Mouse (Mus musculus): Measurements from ENCODE around the gene Zfp511. TPM values are rescaled to one million over a fixed set of nuclear protein-coding genes. Genes with fewer than 3 reads are reported as not detected.

Zfp511 gene
- polyA plus RNA-seq, 1 experiment from 2014 or later: 52.5 TPM

- no peak for ATAC-seq
- no peak overlapping the region for H3K4me2 ChIP-seq (ENCODE audit: low read length)
- 76% methylated on average over 6 of the region's 6 CpGs for WGBS
These were observed 41.5 kb downstream of the Zfp511 start for GRCm38 (mm10) chr7:140077698-140078097.

GRCm38 (mm10) chr7:140078711-140079110, 42.5 kb downstream of the Zfp511 start:
- Histone ChIP-seq H3K27ac (ENCODE audit: low read depth, low read length) (no peak overlapping the region), H3K27me3 (replicated peaks; ENCODE audit: control insufficient read depth, insufficient read depth, low read length) (peaks cover 9% of the 10 kb centered on the region; the same call in 1 of the 2 replicates), H3K4me2 (ENCODE audit: low read length) (no peak overlapping the region), H3K36me3 (ENCODE audit: control insufficient read depth, insufficient read depth, low read length) (no peaks in the 10 kb centered on the region), H3K4me1 (ENCODE audit: control insufficient read depth, insufficient read depth, low read length) (peaks cover 24% of the 10 kb centered on the region), H3K9me3 (replicated peaks; ENCODE audit: control insufficient read depth, low read length) (no peaks in the 10 kb centered on the region), H3K9ac (ENCODE audit: low read length) (no peak overlapping the region), H3K4me3 (ENCODE audit: low read depth, low read length) (no peak overlapping the region)
- 5% methylated on average over 5 of the region's 5 CpGs for WGBS
- peak; percentile 90 for DNase-seq (ENCODE audit: low spot score)
- ATAC-seq: no peak

More at GRCm38 (mm10) chr7:140077698-140078097, 41.5 kb downstream of the Zfp511 start:
- Histone ChIP-seq H3K9me3 (replicated peaks; ENCODE audit: control insufficient read depth, low read length) (no peaks in the 10 kb centered on the region), H3K4me3 (ENCODE audit: low read depth, low read length) (no peak overlapping the region), H3K36me3 (ENCODE audit: control insufficient read depth, insufficient read depth, low read length) (no peaks in the 10 kb centered on the region), H3K27me3 (replicated peaks; ENCODE audit: control insufficient read depth, insufficient read depth, low read length) (peaks cover 13% of the 10 kb centered on the region; the same call in 1 of the 2 replicates), H3K4me1 (ENCODE audit: control insufficient read depth, insufficient read depth, low read length) (peaks cover 24% of the 10 kb centered on the region), H3K27ac (ENCODE audit: low read depth, low read length) (no peak overlapping the region), H3K9ac (ENCODE audit: low read length) (no peak overlapping the region)
- DNase-seq (ENCODE audit: low spot score): no peak

- Histone ChIP-seq H3K27ac (ENCODE audit: low read depth, low read length) (peak overlapping the region; percentile 85), H3K9me3 (replicated peaks; ENCODE audit: control insufficient read depth, low read length) (no peaks in the 10 kb centered on the region), H3K4me2 (ENCODE audit: low read length) (peak overlapping the region; percentile 70), H3K4me1 (ENCODE audit: control insufficient read depth, insufficient read depth, low read length) (peaks cover 24% of the 10 kb centered on the region), H3K36me3 (ENCODE audit: control insufficient read depth, insufficient read depth, low read length) (no peaks in the 10 kb centered on the region), H3K27me3 (replicated peaks; ENCODE audit: control insufficient read depth, insufficient read depth, low read length) (peaks cover 9% of the 10 kb centered on the region; the same call in 1 of the 2 replicates), H3K9ac (ENCODE audit: low read length) (peak overlapping the region; percentile 69), H3K4me3 (ENCODE audit: low read depth, low read length) (peak overlapping the region; percentile 38)
- ATAC-seq (peak; percentile 78), DNase-seq (ENCODE audit: low spot score) (peak; percentile 97)
- 3% methylated on average over 24 of the region's 24 CpGs for WGBS
These were observed 44.4 kb downstream of the Zfp511 start for GRCm38 (mm10) chr7:140080503-140081156.

- ATAC-seq (peak; percentile 10; the same call in 1 of the 2 replicates), DNase-seq (ENCODE audit: low spot score) (peak; percentile 15)
- 14% methylated on average over 20 of the region's 20 CpGs for WGBS
These were observed 45.4 kb downstream of the Zfp511 start for GRCm38 (mm10) chr7:140081408-140082241.

GRCm38 (mm10) chr7:140082242-140082678, 46.1 kb downstream of the Zfp511 start, which contains the start of gene Caly:
Caly (minus strand) TSS chr7:140082548.
- H3K36me3 ChIP-seq (ENCODE audit: control insufficient read depth, insufficient read depth, low read length): no peaks in the 10 kb centered on the region
- peak within 1 kb of the TSS; percentile 85 for H3K27ac ChIP-seq (ENCODE audit: low read depth, low read length)
- WGBS: 3% methylated on average over 18 of the region's 18 CpGs
- no peaks in the 10 kb centered on the region for H3K9me3 ChIP-seq (replicated peaks; ENCODE audit: control insufficient read depth, low read length)
- peak within 1 kb of the TSS; percentile 69 for H3K9ac ChIP-seq (ENCODE audit: low read length)
- peaks cover 24% of the 10 kb centered on the region for H3K4me1 ChIP-seq (ENCODE audit: control insufficient read depth, insufficient read depth, low read length)
- peaks cover 9% of the 10 kb centered on the region; the same call in 1 of the 2 replicates for H3K27me3 ChIP-seq (replicated peaks; ENCODE audit: control insufficient read depth, insufficient read depth, low read length)
- peak; percentile 85 for ATAC-seq
- peak within 1 kb of the TSS; percentile 70 for H3K4me2 ChIP-seq (ENCODE audit: low read length)
- peak within 1 kb of the TSS; percentile 38 for H3K4me3 ChIP-seq (ENCODE audit: low read depth, low read length)
- peak; percentile 94 for DNase-seq (ENCODE audit: low spot score)

More at GRCm38 (mm10) chr7:140081408-140082241, 45.4 kb downstream of the Zfp511 start:
- Histone ChIP-seq H3K4me3 (ENCODE audit: low read depth, low read length) (peak overlapping the region; percentile 38), H3K36me3 (ENCODE audit: control insufficient read depth, insufficient read depth, low read length) (no peaks in the 10 kb centered on the region), H3K4me1 (ENCODE audit: control insufficient read depth, insufficient read depth, low read length) (peaks cover 24% of the 10 kb centered on the region), H3K9ac (ENCODE audit: low read length) (peak overlapping the region; percentile 69), H3K27ac (ENCODE audit: low read depth, low read length) (peak overlapping the region; percentile 85), H3K4me2 (ENCODE audit: low read length) (peak overlapping the region; percentile 70), H3K9me3 (replicated peaks; ENCODE audit: control insufficient read depth, low read length) (no peaks in the 10 kb centered on the region), H3K27me3 (replicated peaks; ENCODE audit: control insufficient read depth, insufficient read depth, low read length) (peaks cover 9% of the 10 kb centered on the region; the same call in 1 of the 2 replicates)

Small RNA genes within 50 kb of the gene (microRNA-seq; reads per million reads assigned to microRNA genes)
- 0.79 reads per million for gene Mir7062

Other genes starting within 250 kb of the Zfp511 start
- gene Adgra1, start 202.2 kb upstream of the Zfp511 start, polyA plus RNA-seq (2014; fragmentation: Nextera tagmentation; extraction: Ambion mirVana): 7.4 and 8.1 TPM in 2 replicates
- 7.0 and 8.7 TPM in 2 replicates for gene Kndc1, start 141.7 kb upstream of the Zfp511 start, polyA plus RNA-seq (2014; fragmentation: Nextera tagmentation; extraction: Ambion mirVana)
- gene Utf1, start 92.6 kb upstream of the Zfp511 start, polyA plus RNA-seq (2014; fragmentation: Nextera tagmentation; extraction: Ambion mirVana): not detected in 2 replicates
- 0.51 and 0.86 TPM in 2 replicates for gene 6430531B16Rik, start 57.6 kb upstream of the Zfp511 start, polyA plus RNA-seq (2014; fragmentation: Nextera tagmentation; extraction: Ambion mirVana)
- 1.3 and 2.1 TPM in 2 replicates for gene Adam8, start 43.8 kb upstream of the Zfp511 start, polyA plus RNA-seq (2014; fragmentation: Nextera tagmentation; extraction: Ambion mirVana)
- 64.3 and 67.7 TPM in 2 replicates for gene Tubgcp2, start 278 bp downstream of the Zfp511 start, polyA plus RNA-seq (2014; fragmentation: Nextera tagmentation; extraction: Ambion mirVana)
- gene Msx3, start 12.7 kb downstream of the Zfp511 start, polyA plus RNA-seq (2014; fragmentation: Nextera tagmentation; extraction: Ambion mirVana): 0.93 and 1.2 TPM in 2 replicates
- gene Caly, start 46.2 kb downstream of the Zfp511 start, polyA plus RNA-seq (2014; fragmentation: Nextera tagmentation; extraction: Ambion mirVana): 114 and 141 TPM in 2 replicates
- gene Prap1, start 57.0 kb downstream of the Zfp511 start, polyA plus RNA-seq (2014; fragmentation: Nextera tagmentation; extraction: Ambion mirVana): not detected in 2 replicates
- 19.7 and 23.9 TPM in 2 replicates for gene Fuom, start 66.0 kb downstream of the Zfp511 start, polyA plus RNA-seq (2014; fragmentation: Nextera tagmentation; extraction: Ambion mirVana)
- 7.2 and 8.8 TPM in 2 replicates for gene Paox, start 79.4 kb downstream of the Zfp511 start, polyA plus RNA-seq (2014; fragmentation: Nextera tagmentation; extraction: Ambion mirVana)
- gene Echs1, start 80.1 kb downstream of the Zfp511 start, polyA plus RNA-seq (2014; fragmentation: Nextera tagmentation; extraction: Ambion mirVana): 138 and 154 TPM in 2 replicates
- 40.7 and 42.9 TPM in 2 replicates for gene Mtg1, start 101.2 kb downstream of the Zfp511 start, polyA plus RNA-seq (2014; fragmentation: Nextera tagmentation; extraction: Ambion mirVana)
- gene Sprn, start 118.5 kb downstream of the Zfp511 start, polyA plus RNA-seq (2014; fragmentation: Nextera tagmentation; extraction: Ambion mirVana): 7.9 and 9.7 TPM in 2 replicates
- not detected in 2 replicates for gene Olfr522, start 128.4 kb downstream of the Zfp511 start, polyA plus RNA-seq (2014; fragmentation: Nextera tagmentation; extraction: Ambion mirVana)
- gene Olfr523, start 136.8 kb downstream of the Zfp511 start, polyA plus RNA-seq (2014; fragmentation: Nextera tagmentation; extraction: Ambion mirVana): not detected in 2 replicates
- not detected in 2 replicates for gene Olfr524, start 169.6 kb downstream of the Zfp511 start, polyA plus RNA-seq (2014; fragmentation: Nextera tagmentation; extraction: Ambion mirVana)
- gene Cd163l1, start 181.9 kb downstream of the Zfp511 start, polyA plus RNA-seq (2014; fragmentation: Nextera tagmentation; extraction: Ambion mirVana): not detected in 2 replicates
- gene 5830411N06Rik, start 210.9 kb downstream of the Zfp511 start, polyA plus RNA-seq (2014; fragmentation: Nextera tagmentation; extraction: Ambion mirVana): not detected in 2 replicates

Data from forebrain, embryonic 14.5 days (tissue).